Mouse (Mus musculus) neutrophil, adult 5-6 weeks (primary cell): Measurements from ENCODE around the gene Pde9a. TPM values are rescaled to one million over a fixed set of nuclear protein-coding genes. Genes with fewer than 3 reads are reported as not detected.

Experiments
- ATAC-seq: fragments of 151-379, 151-347 bp; 2 replicates; pipeline ENCODE4 v1.8.0; 2017; ENCODE audit warnings: mild to moderate bottlenecking, moderate TSS enrichment; ENCODE audit not compliant: insufficient number of reproducible peaks, poor library complexity, low FRiP score, severe bottlenecking; ENCODE audit errors: extremely low read depth
- total RNA-seq: library from RNA; stranded (forward); fragments of 200-1000 nt; gene quantifications from 2 replicates; pipeline ENCODE4 v1.2.3, GENCODE M21; 2017

Gene Pde9a
- total RNA-seq, 1 experiment from 2014 or later = 1.2 TPM

GRCm38 (mm10) chr17:31451179-31451708, 65.2 kb downstream of the Pde9a start:
- ATAC-seq = no peak

- no peak for ATAC-seq
These were observed 66.8 kb downstream of the Pde9a start for GRCm38 (mm10) chr17:31452816-31453215.

GRCm38 (mm10) chr17:31453476-31453875, 67.5 kb downstream of the Pde9a start:
- ATAC-seq = no peak

- ATAC-seq = no peak
These were observed 68.0 kb downstream of the Pde9a start for GRCm38 (mm10) chr17:31454056-31454455.

GRCm38 (mm10) chr17:31456723-31457567, 70.9 kb downstream of the Pde9a start:
- no peak for ATAC-seq

- ATAC-seq = no peak
These were observed 74.4 kb downstream of the Pde9a start for GRCm38 (mm10) chr17:31460416-31460815.

- ATAC-seq = no peak
These were observed 76.5 kb downstream of the Pde9a start for GRCm38 (mm10) chr17:31462506-31462905.

- ATAC-seq = no peak
These were observed 80.8 kb downstream of the Pde9a start for GRCm38 (mm10) chr17:31466854-31467253.

- ATAC-seq = no peak
These were observed 82.5 kb downstream of the Pde9a start for GRCm38 (mm10) chr17:31468496-31468895.

- no peak for ATAC-seq
These were observed 84.9 kb downstream of the Pde9a start for GRCm38 (mm10) chr17:31470766-31471418.

- ATAC-seq = no peak
These were observed 88.4 kb downstream of the Pde9a start for GRCm38 (mm10) chr17:31474388-31474787.

- no peak for ATAC-seq
These were observed 92.6 kb downstream of the Pde9a start for GRCm38 (mm10) chr17:31478606-31479005.

- ATAC-seq = no peak
These were observed 93.3 kb downstream of the Pde9a start for GRCm38 (mm10) chr17:31479108-31479844.

GRCm38 (mm10) chr17:31486616-31487198, 100.7 kb downstream of the Pde9a start:
- ATAC-seq = no peak

- ATAC-seq = no peak
These were observed 101.5 kb downstream of the Pde9a start for GRCm38 (mm10) chr17:31487433-31488060.

- no peak for ATAC-seq
These were observed 105.3 kb downstream of the Pde9a start for GRCm38 (mm10) chr17:31491355-31491754.

- ATAC-seq = peak; percentile 71
These were observed 106.4 kb downstream of the Pde9a start for GRCm38 (mm10) chr17:31492416-31492815.

- no peak for ATAC-seq
These were observed 109.0 kb downstream of the Pde9a start for GRCm38 (mm10) chr17:31494989-31495388.

- no peak for ATAC-seq
These were observed 111.7 kb downstream of the Pde9a start for GRCm38 (mm10) chr17:31497726-31498125.
